Mouse (Mus musculus) megakaryocyte progenitor cell, adult 5-6 weeks (primary cell): ENCODE measurements at regions not wholly inside any gene's neighbourhood (a gene's known extent, or its start where the extent isn't known, plus 50 kb on each side); places are given as distances from the start of the nearest gene placed in this dataset.

Source experiments
- ATAC-seq: replicated peaks from 2 replicates; pipeline ENCODE4 v1.8.0; 2016; ENCODE audit warnings: mild to moderate bottlenecking, moderate TSS enrichment, inconsistent platforms; ENCODE audit not compliant: poor library complexity

DNA sequence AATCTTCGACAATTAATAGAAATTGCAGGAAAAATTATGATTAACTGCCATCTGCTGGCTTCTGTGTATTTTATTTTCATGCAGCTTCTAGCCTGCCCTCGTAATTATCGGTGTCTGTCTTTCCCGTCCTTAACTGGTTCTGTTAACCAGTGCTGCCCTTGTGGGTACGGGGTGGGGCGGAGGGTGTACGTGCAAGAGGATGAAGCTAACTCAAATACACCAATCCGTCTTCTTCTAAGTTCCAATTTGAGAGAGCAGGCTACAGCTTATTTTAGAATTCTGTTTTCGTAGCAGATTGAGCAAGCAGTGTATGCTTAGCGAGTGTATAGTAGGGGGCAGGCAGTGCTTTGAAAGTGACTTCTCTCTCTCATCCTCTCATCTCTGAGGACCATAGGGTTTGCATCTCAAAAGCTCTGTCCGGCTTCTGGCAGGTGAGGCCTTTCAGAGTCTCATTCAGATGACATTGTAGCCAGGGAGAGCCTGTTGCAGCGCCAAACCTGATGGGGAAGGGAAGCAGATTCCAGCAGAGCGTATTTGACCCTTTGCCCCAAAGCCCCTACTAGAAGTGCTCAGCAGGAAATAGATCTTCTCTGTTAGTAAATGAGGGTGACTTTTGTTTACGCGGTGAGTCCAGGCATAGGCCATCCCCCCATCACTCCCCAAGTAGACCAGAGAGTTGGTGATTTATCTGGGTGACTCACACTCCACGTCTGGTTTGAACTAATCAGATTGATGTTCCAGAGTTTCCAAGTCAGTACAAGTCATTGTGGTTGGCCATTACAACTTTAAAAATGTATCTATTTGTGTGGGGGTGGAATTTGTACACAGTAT, 53.3 kb upstream of the Ptgfrn start:
- no peak for ATAC-seq

DNA sequence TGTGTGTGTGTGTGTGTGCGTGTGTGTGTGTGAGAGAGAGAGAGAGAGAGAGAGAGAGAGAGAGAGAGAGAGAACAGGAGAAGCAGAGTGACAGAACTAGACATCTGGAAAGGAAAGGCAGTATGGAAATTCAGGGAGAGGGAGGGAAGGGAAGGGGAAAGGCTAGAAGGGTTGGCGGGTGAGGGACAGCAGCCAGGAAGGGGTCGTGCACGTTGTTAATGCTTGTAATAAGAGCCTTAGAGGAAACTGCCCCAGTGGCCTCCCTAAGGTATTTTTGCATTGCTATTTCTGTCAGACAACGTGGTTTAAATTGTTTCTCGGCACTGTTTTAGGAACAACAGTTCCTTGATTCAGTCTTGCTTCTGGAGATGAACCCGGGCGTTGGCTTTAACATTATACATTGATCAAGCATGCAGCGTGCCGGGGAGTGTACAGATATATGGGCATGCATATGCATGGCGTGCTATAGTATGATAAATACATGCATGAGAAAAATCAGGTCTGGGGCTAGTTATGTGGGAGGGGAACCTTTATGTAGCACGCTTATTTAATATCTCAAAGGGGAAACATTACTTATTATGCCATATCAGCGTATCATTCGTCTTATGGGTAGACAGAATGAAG, 52.6 kb upstream of the Ptgfrn start:
- no peak for ATAC-seq

DNA sequence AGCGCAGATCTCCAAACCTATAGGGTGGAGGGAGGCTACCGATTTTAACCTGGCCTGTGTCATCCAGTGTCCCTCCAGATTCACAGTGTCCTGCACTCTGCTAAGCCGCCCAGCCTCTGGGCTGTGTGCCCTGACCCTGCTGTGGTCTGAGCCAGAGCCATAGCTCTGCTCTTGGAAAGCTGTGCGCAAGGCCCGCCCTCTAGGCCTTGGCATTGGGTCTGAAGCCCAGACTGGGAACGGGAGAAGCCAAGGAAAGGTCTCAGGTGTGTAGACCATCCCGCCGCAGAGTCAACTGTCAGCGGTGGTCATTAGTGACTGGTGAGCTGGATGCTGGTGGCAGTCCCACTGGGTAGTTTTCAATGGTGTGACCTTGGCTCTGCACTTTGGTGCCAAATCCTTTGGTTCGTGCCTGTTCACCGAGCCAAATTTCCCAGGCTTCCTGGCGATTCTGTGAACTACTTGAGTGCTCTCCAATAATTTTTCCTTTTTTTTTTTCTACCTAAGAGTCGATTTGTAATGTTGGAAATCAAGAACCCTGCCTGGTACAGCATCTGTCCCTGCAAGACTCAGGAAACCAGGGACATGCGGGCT, 52.0 kb upstream of the Ptgfrn start:
- no peak for ATAC-seq

- ATAC-seq, result no peak
These were observed 51.4 kb upstream of the Ptgfrn start for GRCm38 (mm10) chr3:101161421-101161940.
